Mouse (Mus musculus): ENCODE measurements around the gene Pxdn. TPM values are rescaled to one million over a fixed set of nuclear protein-coding genes. Genes with fewer than 3 reads are reported as not detected.

The Pxdn gene
- polyA plus RNA-seq, 1 experiment from 2014 or later = 43.1 TPM

DNA sequence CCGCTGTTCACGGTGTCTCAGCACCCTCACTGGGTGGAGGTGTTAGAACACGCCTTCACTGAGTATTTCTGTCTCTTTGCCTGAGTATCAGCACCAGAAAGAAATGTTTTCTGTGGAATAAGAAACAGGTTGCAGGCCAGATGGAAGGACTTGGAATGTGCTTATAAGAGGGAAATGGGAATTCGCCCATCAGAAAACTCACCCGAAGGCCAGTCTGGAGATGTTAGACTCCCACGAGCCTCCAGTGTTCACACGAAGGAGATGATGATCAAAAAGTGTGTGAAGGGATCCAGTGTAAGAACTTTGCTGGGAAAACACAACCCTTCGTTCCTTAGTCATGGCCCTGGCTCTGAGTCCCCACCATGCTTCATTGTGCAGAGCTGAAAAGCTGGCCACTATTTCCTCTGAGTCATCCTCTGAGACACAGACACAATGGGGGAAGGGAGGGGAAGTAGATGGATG is 3.3 kb upstream of the Pxdn start:
- H3K9me3 ChIP-seq = no peaks in the 10 kb centered on the region
- no peak overlapping the region for H3K9ac ChIP-seq
- H3K27me3 ChIP-seq = no peaks in the 10 kb centered on the region
- H3K36me3 ChIP-seq = no peaks in the 10 kb centered on the region
- no peak overlapping the region for H3K4me3 ChIP-seq
- no peak for ATAC-seq (ENCODE audit: low FRiP score)
- H3K4me1 ChIP-seq (replicated peaks) = peaks cover 15% of the 10 kb centered on the region
- WGBS = 78% methylated on average over 8 of the region's 8 CpGs
- no peak overlapping the region for H3K4me2 ChIP-seq
- H3K27ac ChIP-seq = no peak overlapping the region

DNA sequence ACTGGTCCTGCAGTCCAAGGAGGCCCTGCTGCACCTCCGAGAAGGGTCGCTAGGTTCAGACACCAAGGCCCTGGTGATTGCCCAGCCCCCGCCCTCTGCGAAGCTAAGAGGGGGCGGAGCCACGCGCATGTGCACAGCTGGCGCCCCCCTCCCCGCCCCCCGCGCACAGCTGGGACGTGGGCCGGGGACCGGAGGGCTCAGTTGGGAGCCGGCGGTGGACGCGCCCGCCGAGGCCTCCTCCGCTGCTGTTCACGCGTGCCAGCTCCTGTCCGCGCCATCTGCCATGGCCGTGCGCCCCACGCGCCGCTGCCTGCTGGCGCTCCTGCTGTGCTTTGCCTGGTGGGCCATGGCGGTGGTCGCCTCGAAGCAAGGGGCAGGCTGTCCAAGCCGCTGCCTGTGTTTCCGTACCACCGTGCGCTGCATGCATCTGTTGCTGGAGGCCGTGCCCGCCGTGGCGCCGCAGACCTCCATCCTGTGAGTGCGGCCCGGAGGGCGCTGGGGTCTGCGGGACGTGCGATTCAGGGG is 505 bp downstream of the Pxdn start:
- under 1% methylated on average over 38 of the region's 49 CpGs for WGBS

GRCm38 (mm10) chr12:29938376-29939041 is 1.1 kb downstream of the Pxdn start:
- ATAC-seq (ENCODE audit: low FRiP score) = peak; percentile 81
- Histone ChIP-seq H3K4me2 (peak overlapping the region; percentile 89), H3K4me3 (peak overlapping the region; percentile 83), H3K36me3 (peaks cover 3% of the 10 kb centered on the region), H3K27me3 (no peaks in the 10 kb centered on the region), H3K4me1 (replicated peaks) (peaks cover 39% of the 10 kb centered on the region), H3K9ac (peak overlapping the region; percentile 92), H3K9me3 (no peaks in the 10 kb centered on the region), H3K27ac (peak overlapping the region; percentile 92)
- under 1% methylated on average over 40 of the region's 40 CpGs for WGBS

More for the DNA sequence above, 505 bp downstream of the Pxdn start:
- Histone ChIP-seq H3K4me1 (replicated peaks) (peaks cover 39% of the 10 kb centered on the region), H3K27me3 (no peaks in the 10 kb centered on the region), H3K4me2 (peak overlapping the region; percentile 89), H3K9ac (peak overlapping the region; percentile 92), H3K4me3 (peak overlapping the region; percentile 83), H3K36me3 (peaks cover 3% of the 10 kb centered on the region), H3K9me3 (no peaks in the 10 kb centered on the region), H3K27ac (peak overlapping the region; percentile 92)
- peak; percentile 85 for ATAC-seq (ENCODE audit: low FRiP score)

- Histone ChIP-seq H3K9ac (peak overlapping the region; percentile 92), H3K4me3 (peak overlapping the region; percentile 83), H3K27me3 (no peaks in the 10 kb centered on the region), H3K4me2 (peak overlapping the region; percentile 89), H3K4me1 (replicated peaks) (peaks cover 43% of the 10 kb centered on the region), H3K27ac (peak overlapping the region; percentile 92; the same call in 1 of the 2 replicates), H3K36me3 (peaks cover 3% of the 10 kb centered on the region), H3K9me3 (no peaks in the 10 kb centered on the region)
- WGBS = 10% methylated on average over 8 of the region's 8 CpGs
- no peak for ATAC-seq (ENCODE audit: low FRiP score)
Observed at GRCm38 (mm10) chr12:29939261-29939671, 1.9 kb downstream of the Pxdn start.

DNA sequence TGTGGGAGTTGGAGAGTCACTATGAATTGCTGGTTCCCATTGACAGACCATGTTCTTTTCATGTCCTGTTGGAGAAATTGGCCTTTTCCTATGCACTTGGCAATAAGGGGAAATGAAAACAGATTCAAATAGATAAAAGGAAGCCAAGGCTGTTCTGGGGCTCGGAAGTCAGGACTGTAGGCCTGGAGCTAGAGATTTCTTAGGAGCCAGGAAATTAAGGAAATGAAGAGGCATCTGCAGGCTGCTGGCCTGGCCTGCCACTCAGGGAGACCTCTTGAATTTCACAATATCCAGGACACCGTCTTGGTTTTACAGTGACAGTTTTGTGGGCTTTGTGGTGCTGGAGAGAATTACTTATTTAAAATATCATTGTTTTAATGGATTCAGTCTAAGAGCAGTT is 5.0 kb downstream of the Pxdn start:
- Histone ChIP-seq H3K4me1 (replicated peaks) (peaks cover 51% of the 10 kb centered on the region), H3K9ac (no peak overlapping the region), H3K9me3 (no peaks in the 10 kb centered on the region), H3K36me3 (peaks cover 3% of the 10 kb centered on the region), H3K4me3 (no peak overlapping the region), H3K4me2 (no peak overlapping the region), H3K27me3 (no peaks in the 10 kb centered on the region), H3K27ac (no peak overlapping the region)
- ATAC-seq (ENCODE audit: low FRiP score) = no peak
- WGBS = 90% methylated on average over 2 of the region's 2 CpGs

DNA sequence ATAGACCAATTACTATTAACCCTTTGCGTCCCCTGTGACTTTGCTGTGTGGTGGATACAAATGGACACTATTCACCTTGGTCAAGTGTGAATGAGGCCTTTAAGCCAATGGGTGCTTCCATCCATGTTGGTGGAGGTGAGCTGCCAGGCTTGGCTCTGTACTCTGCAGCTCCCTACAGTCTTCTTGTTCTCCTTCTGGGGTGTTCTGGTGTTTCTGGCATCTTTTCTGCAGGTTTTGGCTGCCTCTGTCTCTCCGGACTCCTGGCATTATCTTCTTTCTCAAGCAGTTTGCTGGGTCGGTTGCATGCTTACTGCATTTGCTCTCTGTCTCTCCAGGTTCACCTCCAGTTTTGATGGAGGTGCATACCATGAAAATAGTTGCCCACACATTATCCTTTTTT is 7.2 kb downstream of the Pxdn start:
- H3K27me3 ChIP-seq = no peaks in the 10 kb centered on the region
- H3K9me3 ChIP-seq = no peaks in the 10 kb centered on the region
- no peak overlapping the region for H3K4me2 ChIP-seq
- no peak for ATAC-seq (ENCODE audit: low FRiP score)
- H3K36me3 ChIP-seq = peaks cover 6% of the 10 kb centered on the region
- no peak overlapping the region for H3K27ac ChIP-seq
- H3K4me1 ChIP-seq (replicated peaks) = peaks cover 37% of the 10 kb centered on the region
- no peak overlapping the region for H3K4me3 ChIP-seq
- H3K9ac ChIP-seq = no peak overlapping the region
- 88% methylated on average over 3 of the region's 3 CpGs for WGBS

DNA sequence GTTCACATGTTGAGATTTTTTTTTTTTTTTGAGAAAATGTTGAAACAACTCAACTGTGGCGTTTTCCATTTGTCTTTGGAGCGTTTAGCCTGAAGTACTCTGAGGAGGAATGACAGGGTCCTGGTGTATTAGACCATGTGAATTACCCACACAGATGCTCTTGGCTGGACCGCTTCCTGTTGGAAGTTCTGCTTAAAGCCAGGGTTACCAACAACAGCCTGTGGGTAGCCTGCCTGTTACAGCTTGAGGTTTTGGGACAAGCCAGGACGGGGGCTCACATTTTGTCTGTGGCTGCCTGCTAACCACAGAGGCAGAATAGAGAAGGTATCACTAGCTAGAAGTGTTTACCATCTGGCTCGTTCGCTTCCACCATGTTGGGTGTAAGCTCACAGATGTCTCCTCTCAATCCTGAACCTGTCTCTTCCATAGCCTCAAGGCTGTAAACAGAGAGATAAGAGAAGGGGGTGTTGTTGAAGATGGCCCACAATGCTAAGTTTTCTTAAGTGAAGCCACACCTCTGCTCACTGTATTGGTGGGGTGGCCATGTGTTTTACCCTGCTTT is 7.9 kb downstream of the Pxdn start:
- no peak overlapping the region for H3K27ac ChIP-seq
- 85% methylated on average over 6 of the region's 6 CpGs for WGBS
- no peak overlapping the region for H3K9ac ChIP-seq
- no peak overlapping the region for H3K4me3 ChIP-seq
- peaks cover 34% of the 10 kb centered on the region for H3K4me1 ChIP-seq (replicated peaks)
- H3K36me3 ChIP-seq = peaks cover 6% of the 10 kb centered on the region
- no peaks in the 10 kb centered on the region for H3K27me3 ChIP-seq
- ATAC-seq (ENCODE audit: low FRiP score) = no peak
- H3K9me3 ChIP-seq = no peaks in the 10 kb centered on the region
- H3K4me2 ChIP-seq = no peak overlapping the region

DNA sequence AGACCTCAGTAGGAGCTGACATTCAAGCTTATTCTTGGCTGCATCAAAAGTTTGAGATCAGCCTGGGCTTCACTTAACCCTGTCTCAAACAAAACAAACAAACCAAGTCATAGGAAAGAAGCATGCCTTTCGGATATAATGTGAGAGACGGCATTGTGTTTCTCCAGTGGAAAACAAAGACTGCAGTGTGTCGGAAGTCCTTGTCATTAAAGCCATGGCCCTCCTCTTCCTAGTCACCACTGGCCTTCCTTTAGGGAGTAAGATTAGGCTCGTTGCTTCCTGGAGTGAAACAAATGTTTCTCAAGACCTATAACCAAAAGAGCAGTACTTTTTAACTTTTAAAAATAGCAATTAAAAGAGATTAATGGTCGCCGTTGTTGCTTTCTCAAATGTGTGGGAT is 13.6 kb downstream of the Pxdn start:
- ATAC-seq (ENCODE audit: low FRiP score) = no peak
- Histone ChIP-seq H3K4me3 (no peak overlapping the region), H3K36me3 (peaks cover 3% of the 10 kb centered on the region; the same call in 1 of the 2 replicates), H3K27ac (no peak overlapping the region), H3K4me1 (replicated peaks) (peaks cover 47% of the 10 kb centered on the region), H3K4me2 (no peak overlapping the region), H3K27me3 (no peaks in the 10 kb centered on the region), H3K9me3 (no peaks in the 10 kb centered on the region), H3K9ac (no peak overlapping the region)
- 45% methylated on average over 6 of the region's 6 CpGs for WGBS

DNA sequence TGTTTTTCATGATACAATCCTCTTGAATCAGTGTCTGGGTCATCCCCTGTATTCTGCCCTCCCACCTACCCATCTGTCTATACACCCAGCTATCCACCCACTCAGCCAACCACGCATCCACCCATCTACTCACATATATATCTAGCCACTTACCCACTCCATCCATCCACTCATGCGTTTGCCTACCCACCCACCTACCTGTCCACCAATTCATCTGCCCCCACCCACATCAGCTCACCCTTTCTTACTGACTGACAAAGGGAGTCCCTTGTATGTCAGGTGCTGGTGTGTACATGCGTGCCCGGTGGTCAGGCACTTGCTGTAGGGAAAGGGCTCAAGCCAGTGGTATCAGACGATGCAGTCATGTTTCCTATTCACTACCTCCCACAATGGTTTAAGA is 14.1 kb downstream of the Pxdn start:
- WGBS = 83% methylated on average over 5 of the region's 5 CpGs
- H3K4me1 ChIP-seq (replicated peaks) = peaks cover 49% of the 10 kb centered on the region

GRCm38 (mm10) chr12:29952102-29952501 is 14.7 kb downstream of the Pxdn start:
- Histone ChIP-seq H3K36me3 (peaks cover 3% of the 10 kb centered on the region; the same call in 1 of the 2 replicates), H3K4me1 (replicated peaks) (peaks cover 55% of the 10 kb centered on the region), H3K27ac (no peak overlapping the region), H3K9ac (no peak overlapping the region), H3K4me3 (no peak overlapping the region), H3K9me3 (no peaks in the 10 kb centered on the region), H3K4me2 (no peak overlapping the region), H3K27me3 (no peaks in the 10 kb centered on the region)
- 81% methylated on average over 6 of the region's 6 CpGs for WGBS
- no peak for ATAC-seq (ENCODE audit: low FRiP score)

More for the DNA sequence above, 14.1 kb downstream of the Pxdn start:
- ATAC-seq (ENCODE audit: low FRiP score) = no peak
- Histone ChIP-seq H3K4me3 (no peak overlapping the region), H3K4me2 (no peak overlapping the region), H3K9me3 (no peaks in the 10 kb centered on the region), H3K27ac (no peak overlapping the region), H3K9ac (no peak overlapping the region), H3K27me3 (no peaks in the 10 kb centered on the region), H3K36me3 (peaks cover 3% of the 10 kb centered on the region; the same call in 1 of the 2 replicates)

- Histone ChIP-seq H3K27ac (peak overlapping the region; percentile 76), H3K4me3 (no peak overlapping the region), H3K36me3 (peaks cover 3% of the 10 kb centered on the region; the same call in 1 of the 2 replicates), H3K9me3 (no peaks in the 10 kb centered on the region), H3K4me1 (replicated peaks) (peaks cover 65% of the 10 kb centered on the region), H3K27me3 (no peaks in the 10 kb centered on the region), H3K9ac (peak overlapping the region; percentile 36; the same call in 1 of the 2 replicates), H3K4me2 (peak overlapping the region; percentile 9; the same call in 1 of the 2 replicates)
- 0 out of 2 replicates have a peak, but pooled peaks have one; percentile 19 for ATAC-seq (ENCODE audit: low FRiP score)
- 38% methylated on average over 11 of the region's 11 CpGs for WGBS
Observed at GRCm38 (mm10) chr12:29953999-29954398, 16.6 kb downstream of the Pxdn start.

DNA sequence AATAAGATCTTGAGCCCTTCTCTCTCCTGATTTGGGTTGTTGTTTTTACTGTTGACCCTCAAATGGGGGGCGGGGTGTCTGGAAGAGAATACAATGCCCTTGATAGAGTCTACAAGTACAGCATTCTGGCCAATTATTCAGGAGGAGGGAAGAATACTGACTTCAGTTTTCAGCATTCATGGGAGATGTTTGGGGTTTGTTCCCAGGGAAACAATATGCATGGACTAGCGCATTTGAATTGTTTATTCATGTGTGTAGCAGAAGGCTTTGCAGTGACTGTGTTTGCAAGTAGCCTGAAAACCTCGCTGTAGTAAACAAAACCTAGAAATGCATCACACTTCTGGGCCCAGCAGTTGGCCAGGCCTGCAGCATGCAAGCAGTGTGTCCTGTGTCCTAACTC is 17.1 kb downstream of the Pxdn start:
- 32% methylated on average over 3 of the region's 3 CpGs for WGBS
- no peak overlapping the region for H3K9ac ChIP-seq
- H3K36me3 ChIP-seq = peaks cover under 1% of the 10 kb centered on the region; the same call in 1 of the 2 replicates
- no peaks in the 10 kb centered on the region for H3K27me3 ChIP-seq
- ATAC-seq (ENCODE audit: low FRiP score) = peak; percentile 50; the same call in 1 of the 2 replicates
- peak overlapping the region; percentile 9; the same call in 1 of the 2 replicates for H3K4me2 ChIP-seq
- H3K4me3 ChIP-seq = no peak overlapping the region
- peak overlapping the region; percentile 76 for H3K27ac ChIP-seq
- H3K4me1 ChIP-seq (replicated peaks) = peaks cover 65% of the 10 kb centered on the region
- H3K9me3 ChIP-seq = no peaks in the 10 kb centered on the region

Data from hindbrain, embryonic 13.5 days (tissue).